Mouse (Mus musculus): Measurements from ENCODE around the gene Arl6ip5. TPM values are rescaled to one million over a fixed set of nuclear protein-coding genes. Genes with fewer than 3 reads are reported as not detected.

Arl6ip5 gene
- 111 TPM in 2 replicates for polyA plus RNA-seq (2015; fragmentation: Nextera tagmentation; extraction: Ambion mirVana)

DNA sequence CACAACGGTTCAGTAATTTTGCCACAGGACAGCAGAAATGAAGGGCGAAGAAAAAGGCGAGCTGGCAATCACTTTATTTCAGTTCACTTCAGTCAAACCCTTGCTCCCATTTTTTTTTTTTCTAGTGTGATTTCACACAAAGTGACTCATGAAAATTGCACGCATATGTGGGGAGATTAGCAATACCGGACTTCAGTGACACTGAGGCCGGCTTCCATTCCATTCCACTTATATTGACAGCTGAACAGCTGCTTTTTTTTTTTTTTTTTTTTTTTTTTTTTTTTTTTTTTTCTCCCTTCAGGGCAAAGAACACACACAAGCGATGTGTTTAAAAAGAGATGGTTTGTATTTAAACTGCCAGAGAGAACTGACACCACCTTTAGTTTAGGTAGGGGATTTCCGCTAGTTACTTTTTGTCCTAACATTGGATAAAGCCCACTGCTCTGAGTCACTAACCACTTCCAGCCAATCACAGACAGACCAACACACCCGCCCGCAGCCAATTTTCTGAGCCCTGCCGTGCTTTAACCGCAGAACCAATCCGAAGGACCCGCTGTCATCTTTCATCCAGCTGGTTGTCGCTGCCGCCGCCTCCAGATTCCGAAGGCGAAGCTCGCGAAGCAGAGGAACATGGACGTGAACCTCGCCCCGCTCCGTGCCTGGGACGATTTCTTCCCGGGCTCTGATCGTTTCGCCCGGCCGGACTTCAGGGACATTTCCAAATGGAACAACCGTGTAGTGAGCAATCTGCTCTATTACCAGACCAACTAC, at the start of gene Arl6ip5:
TSS of gene Arl6ip5 (plus strand) at position 499 of the 771 bp plus-strand sequence.

DNA sequence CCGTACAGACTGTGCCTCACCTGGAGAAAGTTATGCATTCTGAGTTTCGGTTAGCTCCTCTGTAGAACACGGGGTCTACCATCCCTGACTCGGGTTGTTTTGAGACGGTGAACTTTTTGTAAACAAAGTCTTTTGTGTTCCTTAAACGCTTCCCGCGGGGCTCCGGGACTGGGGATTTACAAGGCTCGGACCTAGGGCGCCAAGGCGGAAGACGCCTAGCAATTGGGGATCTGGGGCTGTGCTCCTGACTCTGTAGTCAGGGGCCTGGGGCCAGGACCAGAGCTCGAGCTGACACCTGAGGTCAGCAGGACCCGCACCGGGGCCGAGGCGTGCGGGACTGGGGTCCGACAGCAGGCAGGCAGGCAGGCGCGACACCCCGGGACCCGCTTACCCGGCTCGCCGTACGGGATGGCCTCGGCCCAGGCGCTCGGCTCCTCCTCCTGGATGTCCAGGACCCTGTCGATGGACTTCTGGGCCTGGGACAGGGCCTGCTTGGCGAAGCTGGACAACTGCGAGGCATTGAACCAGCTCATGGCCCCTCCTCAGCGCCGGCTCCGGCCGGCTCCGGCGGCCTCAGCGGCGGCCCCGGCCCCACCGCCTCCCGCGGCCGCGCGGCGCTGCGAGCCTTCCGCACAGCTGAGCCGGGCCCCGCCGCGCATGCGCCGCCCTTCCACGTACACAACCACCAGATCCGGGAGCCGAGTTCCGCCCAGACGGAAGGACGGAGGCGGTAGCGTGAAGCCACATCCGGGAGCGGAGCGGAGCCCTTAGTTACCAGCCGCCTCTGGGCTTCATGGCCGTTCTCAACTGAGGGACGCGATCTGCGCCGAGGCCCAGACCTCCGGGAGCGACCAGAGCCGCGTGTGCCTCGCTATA, 31.8 kb upstream of the Arl6ip5 start, which contains the start of gene Tmf1:
TSS of gene Tmf1 (minus strand) at position 632 of the 876 bp plus-strand sequence.

DNA sequence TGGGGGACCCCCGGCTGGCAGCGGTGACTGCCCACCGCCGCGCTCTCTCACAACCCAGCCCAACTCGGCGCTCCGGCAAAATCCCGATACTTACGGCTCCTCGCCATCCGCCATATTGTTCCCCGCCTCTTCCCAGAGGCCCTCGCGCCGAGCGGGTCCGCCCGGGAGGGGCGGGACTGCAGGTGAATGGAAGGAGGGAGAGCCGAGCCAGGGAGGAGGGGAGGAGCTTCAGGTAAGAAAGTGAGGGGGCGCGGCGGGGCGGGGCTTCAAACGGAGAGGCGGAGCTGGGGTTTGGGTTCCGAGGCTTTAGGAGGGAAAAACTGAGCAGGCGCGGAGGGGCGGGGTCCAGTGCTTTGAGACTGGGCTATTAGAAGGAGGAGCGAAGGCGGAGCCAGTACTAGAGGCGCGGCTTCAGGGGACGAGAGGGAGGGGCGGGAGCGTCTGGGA, 5.0 kb upstream of the Arl6ip5 start, which contains the start of gene Uba3:
TSS of gene Uba3 (minus strand) at position 209 of the 447 bp plus-strand sequence.

DNA sequence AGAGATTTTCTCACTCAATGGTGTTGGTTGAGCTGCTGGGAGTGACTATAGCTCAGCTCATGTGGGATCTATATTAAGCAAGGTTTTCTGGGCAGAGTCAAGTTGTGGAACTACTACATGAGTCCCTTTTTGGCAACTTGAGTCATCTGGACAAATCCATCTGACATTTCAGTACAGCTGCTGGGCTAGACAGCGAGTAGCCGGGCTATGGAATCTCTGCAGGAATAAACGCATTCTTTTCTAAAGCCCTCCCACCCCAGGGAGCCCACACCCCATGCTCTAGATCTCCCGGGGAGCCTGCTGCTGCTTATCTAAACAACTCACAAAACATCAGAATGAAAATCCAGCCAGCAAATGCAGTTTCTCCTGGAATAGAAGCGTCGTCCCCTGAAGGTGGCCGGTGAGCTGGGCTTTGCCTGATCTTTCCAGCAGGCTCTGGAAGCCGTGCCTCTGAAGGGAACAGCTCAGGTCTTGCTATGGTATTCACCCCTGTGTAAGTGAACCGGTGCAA, 42.3 kb downstream of the Arl6ip5 start, which contains the start of gene Lmod3:
TSS of gene Lmod3 (minus strand) at position 49 of the 511 bp plus-strand sequence.

Other genes starting within 250 kb of the Arl6ip5 start
- gene Fam19a4, start 150.3 kb upstream of the Arl6ip5 start, polyA plus RNA-seq (2015; fragmentation: Nextera tagmentation; extraction: Ambion mirVana), result 2.2 and 4.2 TPM in 2 replicates
- 9.3 and 10.1 TPM in 2 replicates for gene Eogt, start 61.5 kb upstream of the Arl6ip5 start, polyA plus RNA-seq (2015; fragmentation: Nextera tagmentation; extraction: Ambion mirVana)
- 43.0 and 50.8 TPM in 2 replicates for gene Tmf1, start 31.6 kb upstream of the Arl6ip5 start, polyA plus RNA-seq (2015; fragmentation: Nextera tagmentation; extraction: Ambion mirVana)
- 63.5 and 67.4 TPM in 2 replicates for gene Uba3, start 5.0 kb upstream of the Arl6ip5 start, polyA plus RNA-seq (2015; fragmentation: Nextera tagmentation; extraction: Ambion mirVana)
- gene Lmod3, start 42.1 kb downstream of the Arl6ip5 start, polyA plus RNA-seq (2015; fragmentation: Nextera tagmentation; extraction: Ambion mirVana), result not detected in 2 replicates